Mouse (Mus musculus): ENCODE results near the gene Trim75. TPM values are rescaled to one million over a fixed set of nuclear protein-coding genes. Genes with fewer than 3 reads are reported as not detected.

Gene Trim75
- total and polyA plus RNA-seq, 2 experiments from 2014 or later, result 0.17 TPM; not detected in 1

DNA sequence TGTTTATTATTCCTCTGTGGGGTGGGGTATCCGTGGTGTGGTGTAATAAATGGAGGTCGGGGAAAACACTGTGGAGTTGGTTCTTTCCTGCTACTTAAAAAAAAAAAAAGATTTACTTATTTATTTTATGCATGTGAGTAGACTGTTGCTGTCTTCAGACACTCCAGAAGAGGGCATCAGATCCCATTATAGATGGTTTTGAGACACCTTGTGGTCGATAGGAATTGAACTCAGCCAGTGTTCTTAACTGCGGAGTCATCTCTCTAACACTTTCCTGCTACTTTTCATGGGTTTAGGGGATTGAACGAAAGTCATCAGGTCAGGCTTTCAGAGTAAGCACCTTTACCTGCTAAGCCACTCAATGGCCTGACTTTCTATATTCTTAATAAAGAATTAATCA, 42.8 kb downstream of the Trim75 start:
- DNase-seq, result peak; percentile 23
- Histone ChIP-seq H3K4me3 (ENCODE audit: low read depth, low read length) (no peak overlapping the region), H3K27ac (ENCODE audit: low read depth, low read length) (no peak overlapping the region), H3K9ac (no peak overlapping the region), H3K4me2 (ENCODE audit: low read depth) (no peak overlapping the region), H3K4me1 (ENCODE audit: insufficient read depth) (no peaks in the 10 kb centered on the region), H3K36me3 (ENCODE audit: insufficient read depth) (no peaks in the 10 kb centered on the region), H3K9me3 (ENCODE audit: low read length) (no peaks in the 10 kb centered on the region), H3K27me3 (ENCODE audit: insufficient read depth, low read length) (no peaks in the 10 kb centered on the region)
- no peak for ATAC-seq
- TF ChIP-seq CTCF (IDR thresholded peaks at IDR 0.05; ENCODE audit: low read depth), result peak; percentile 70
- 27% methylated on average over 5 of the region's 5 CpGs for WGBS

DNA sequence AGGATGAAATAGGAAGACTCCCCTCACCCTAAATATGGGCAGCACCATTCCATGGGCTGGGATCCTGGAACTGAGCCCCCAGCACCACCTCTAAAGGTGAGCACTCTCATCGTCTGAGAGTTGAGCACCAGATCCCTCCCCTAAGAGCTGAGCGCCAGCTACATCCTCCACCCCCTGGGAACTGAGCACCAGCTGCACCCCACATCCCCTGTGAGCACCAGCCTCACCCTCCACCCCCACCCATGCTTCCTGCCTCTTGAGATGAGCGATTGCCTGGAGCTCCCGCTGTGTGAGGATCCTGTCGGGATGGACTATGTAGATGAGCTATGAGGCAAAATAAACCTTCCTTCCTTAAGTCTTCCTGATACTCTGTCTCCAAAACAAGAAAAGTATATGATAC, 44.7 kb downstream of the Trim75 start:
- no peak for DNase-seq
- H3K27ac ChIP-seq (ENCODE audit: low read depth, low read length), result no peak overlapping the region
- no peak for TF ChIP-seq CTCF (IDR thresholded peaks at IDR 0.05; ENCODE audit: low read depth)
- H3K27me3 ChIP-seq (ENCODE audit: insufficient read depth, low read length), result no peaks in the 10 kb centered on the region
- no peak overlapping the region for H3K4me3 ChIP-seq (ENCODE audit: low read depth, low read length)
- H3K9me3 ChIP-seq (ENCODE audit: low read length), result no peaks in the 10 kb centered on the region
- no peak for ATAC-seq
- H3K4me2 ChIP-seq (ENCODE audit: low read depth), result no peak overlapping the region
- no peaks in the 10 kb centered on the region for H3K4me1 ChIP-seq (ENCODE audit: insufficient read depth)
- H3K36me3 ChIP-seq (ENCODE audit: insufficient read depth), result no peaks in the 10 kb centered on the region
- 24% methylated on average over 5 of the region's 5 CpGs for WGBS
- H3K9ac ChIP-seq, result no peak overlapping the region

DNA sequence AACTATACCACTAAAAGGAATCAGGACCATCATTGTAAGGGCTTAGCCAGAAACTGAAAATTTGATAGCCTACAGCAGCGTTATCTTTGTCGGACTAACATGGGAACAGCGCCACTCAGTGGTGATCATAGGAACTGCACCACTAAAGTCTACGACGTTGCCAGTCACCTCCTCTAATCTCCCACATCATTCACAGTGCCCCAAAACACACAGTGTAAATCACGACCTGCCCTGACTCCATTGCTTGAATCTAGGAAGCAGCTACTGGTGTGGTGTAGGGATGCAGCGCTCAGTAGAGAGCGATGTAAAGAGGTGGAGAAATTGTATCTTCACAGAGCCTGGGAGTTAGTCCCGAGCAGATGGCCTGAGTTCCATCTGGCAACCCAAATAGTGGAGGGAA, 46.1 kb downstream of the Trim75 start:
- ATAC-seq, result peak; percentile 74
- Histone ChIP-seq H3K9ac (no peak overlapping the region), H3K27me3 (ENCODE audit: insufficient read depth, low read length) (no peaks in the 10 kb centered on the region), H3K4me1 (ENCODE audit: insufficient read depth) (no peaks in the 10 kb centered on the region), H3K27ac (ENCODE audit: low read depth, low read length) (no peak overlapping the region), H3K36me3 (ENCODE audit: insufficient read depth) (no peaks in the 10 kb centered on the region), H3K4me2 (ENCODE audit: low read depth) (no peak overlapping the region; the same call in 1 of the 2 replicates), H3K9me3 (ENCODE audit: low read length) (no peaks in the 10 kb centered on the region), H3K4me3 (ENCODE audit: low read depth, low read length) (no peak overlapping the region)
- DNase-seq, result peak; percentile 92
- peak; percentile 99 for TF ChIP-seq CTCF (IDR thresholded peaks at IDR 0.05; ENCODE audit: low read depth)
- 10% methylated on average over 9 of the region's 9 CpGs for WGBS

DNA sequence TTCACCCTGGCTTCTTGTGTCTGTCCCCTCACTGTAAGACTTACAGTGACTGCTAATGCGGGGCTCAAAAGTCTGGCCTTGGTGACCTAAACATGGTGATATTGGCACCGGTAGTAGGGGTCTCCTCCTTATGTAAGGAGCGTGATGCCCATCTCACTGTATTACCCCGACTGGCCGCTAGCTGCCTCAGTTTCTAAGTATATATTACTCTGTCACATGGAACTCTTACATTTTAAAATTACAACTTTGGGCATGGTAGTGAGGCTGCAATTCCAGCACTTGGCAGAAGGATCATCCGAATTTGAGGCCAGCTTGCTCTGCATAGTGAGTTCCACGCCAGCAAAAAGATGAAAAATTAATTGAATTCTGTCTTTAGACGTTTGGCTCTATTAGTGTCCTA, 46.6 kb downstream of the Trim75 start:
- H3K4me1 ChIP-seq (ENCODE audit: insufficient read depth), result no peaks in the 10 kb centered on the region
- WGBS, result 71% methylated on average over 8 of the region's 8 CpGs
- no peak for TF ChIP-seq CTCF (IDR thresholded peaks at IDR 0.05; ENCODE audit: low read depth)
- no peak overlapping the region for H3K9ac ChIP-seq
- no peaks in the 10 kb centered on the region for H3K9me3 ChIP-seq (ENCODE audit: low read length)
- H3K4me3 ChIP-seq (ENCODE audit: low read depth, low read length), result no peak overlapping the region
- H3K36me3 ChIP-seq (ENCODE audit: insufficient read depth), result no peaks in the 10 kb centered on the region
- DNase-seq (no peak), ATAC-seq (peak; percentile 60)
- no peak overlapping the region for H3K4me2 ChIP-seq (ENCODE audit: low read depth)
- H3K27ac ChIP-seq (ENCODE audit: low read depth, low read length), result no peak overlapping the region
- no peaks in the 10 kb centered on the region for H3K27me3 ChIP-seq (ENCODE audit: insufficient read depth, low read length)

DNA sequence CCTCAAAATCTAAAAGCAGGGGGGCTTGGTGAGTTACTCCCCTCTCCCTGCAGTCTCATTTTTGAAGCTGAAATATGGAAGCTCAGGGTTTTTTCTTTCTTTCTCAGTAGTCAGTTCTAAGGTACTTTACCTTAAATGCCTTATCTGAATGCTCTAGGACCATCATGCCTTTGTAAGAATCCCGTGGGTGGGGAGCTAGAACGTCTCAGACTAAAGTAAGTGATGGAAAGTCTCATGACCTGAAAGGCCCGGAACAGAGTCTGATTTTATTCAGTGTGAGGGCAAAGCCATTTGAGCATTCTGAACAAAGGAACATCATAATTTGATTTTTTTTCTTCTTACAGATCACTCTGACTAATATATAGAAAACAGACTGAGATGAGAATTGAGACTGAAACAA, 52.6 kb downstream of the Trim75 start:
- ATAC-seq (no peak), DNase-seq (no peak)
- Histone ChIP-seq H3K4me2 (ENCODE audit: low read depth) (no peak overlapping the region), H3K27ac (ENCODE audit: low read depth, low read length) (no peak overlapping the region), H3K36me3 (ENCODE audit: insufficient read depth) (no peaks in the 10 kb centered on the region), H3K9me3 (ENCODE audit: low read length) (no peaks in the 10 kb centered on the region), H3K9ac (no peak overlapping the region), H3K4me1 (ENCODE audit: insufficient read depth) (no peaks in the 10 kb centered on the region), H3K27me3 (ENCODE audit: insufficient read depth, low read length) (no peaks in the 10 kb centered on the region), H3K4me3 (ENCODE audit: low read depth, low read length) (no peak overlapping the region)
- WGBS, result 75% methylated on average over 3 of the region's 3 CpGs
- TF ChIP-seq CTCF (IDR thresholded peaks at IDR 0.05; ENCODE audit: low read depth), result no peak

Other genes starting within 250 kb of the Trim75 start
- gene Klhl2, start 137.8 kb downstream of the Trim75 start, total RNA-seq (2014; rRNA removed), result 70.5 and 78.2 TPM in 2 replicates
- gene Klhl2, start 137.8 kb downstream of the Trim75 start, polyA plus RNA-seq (2015; fragmentation: Nextera tagmentation; extraction: Ambion mirVana), result 31.8 and 43.6 TPM in 2 replicates
- gene Tmem192, start 40.6 kb downstream of the Trim75 start, total RNA-seq (2014; rRNA removed), result 10.8 and 14.5 TPM in 2 replicates
- 35.9 and 38.0 TPM in 2 replicates for gene Tmem192, start 40.6 kb downstream of the Trim75 start, polyA plus RNA-seq (2015; fragmentation: Nextera tagmentation; extraction: Ambion mirVana)
- gene Trim61, start 30.7 kb upstream of the Trim75 start, total RNA-seq (2014; rRNA removed), result not detected in 2 replicates
- not detected in 2 replicates for gene Trim61, start 30.7 kb upstream of the Trim75 start, polyA plus RNA-seq (2015; fragmentation: Nextera tagmentation; extraction: Ambion mirVana)
- gene Trim60, start 30.8 kb upstream of the Trim75 start, total RNA-seq (2014; rRNA removed), result not detected in 2 replicates
- not detected in 2 replicates for gene Trim60, start 30.8 kb upstream of the Trim75 start, polyA plus RNA-seq (2015; fragmentation: Nextera tagmentation; extraction: Ambion mirVana)
- gene Apela, start 49.5 kb upstream of the Trim75 start, total RNA-seq (2014; rRNA removed), result 0.33 TPM in 1 of 2 replicates, not detected in the other
- 0.16 and 0.45 TPM in 2 replicates for gene Apela, start 49.5 kb upstream of the Trim75 start, polyA plus RNA-seq (2015; fragmentation: Nextera tagmentation; extraction: Ambion mirVana)
- gene Gm10663, start 87.2 kb upstream of the Trim75 start, total RNA-seq (2014; rRNA removed), result not detected in 2 replicates
- gene Gm10663, start 87.2 kb upstream of the Trim75 start, polyA plus RNA-seq (2015; fragmentation: Nextera tagmentation; extraction: Ambion mirVana), result not detected in 2 replicates
- gene BC030870, start 141.7 kb upstream of the Trim75 start, total RNA-seq (2014; rRNA removed), result not detected in 2 replicates
- gene BC030870, start 141.7 kb upstream of the Trim75 start, polyA plus RNA-seq (2015; fragmentation: Nextera tagmentation; extraction: Ambion mirVana), result not detected in 2 replicates